Mouse (Mus musculus) hindbrain, embryonic 14.5 days (tissue): ENCODE measurements at regions not wholly inside any gene's neighbourhood (a gene's known extent, or its start where the extent isn't known, plus 50 kb on each side); places are given as distances from the start of the nearest gene placed in this dataset.

Source experiments
- ATAC-seq: fragments of 200-750 bp; cut with Nextera tagmentation; 2 replicates; pipeline ENCODE4 v1.8.0; 2017; ENCODE audit warnings: moderate number of reproducible peaks, mild to moderate bottlenecking, moderate TSS enrichment, moderate library complexity; ENCODE audit not compliant: low FRiP score
- DNase-seq: peaks from one replicate; pipeline ENCODE4 v3.0.0-alpha.2; 2015; ENCODE audit warnings: low spot score
- H3K27ac ChIP-seq: fragments of 300-500 bp; sonication (generic); 2 replicates; pipeline ENCODE4 v1.5.1; 2014; ENCODE audit warnings: mild to moderate bottlenecking, moderate library complexity
- H3K27me3 ChIP-seq: fragments of 300-500 bp; sonication (generic); 2 replicates; pipeline ENCODE4 v1.6.1; 2014; ENCODE audit warnings: mild to moderate bottlenecking, low read length, mixed read lengths; ENCODE audit not compliant: control insufficient read depth, insufficient read depth
- H3K36me3 ChIP-seq: fragments of 300-500 bp; sonication (generic); replicated peaks from 2 replicates; pipeline ENCODE4 v1.6.1; 2014; ENCODE audit not compliant: control insufficient read depth, insufficient read depth
- H3K4me1 ChIP-seq: fragments of 300-500 bp; sonication (generic); replicated peaks from 2 replicates; pipeline ENCODE4 v1.6.1; 2014; ENCODE audit warnings: antibody characterized with exemption, low read length, mixed read lengths; ENCODE audit not compliant: control insufficient read depth, insufficient read depth
- H3K4me2 ChIP-seq: fragments of 300-500 bp; sonication (generic); replicated peaks from 2 replicates; pipeline ENCODE4 v1.6.1; 2014; ENCODE audit warnings: mild to moderate bottlenecking, moderate library complexity
- H3K4me3 ChIP-seq: fragments of 300-500 bp; sonication (generic); replicated peaks from 2 replicates; pipeline ENCODE4 v1.5.1; 2014; ENCODE audit warnings: mild to moderate bottlenecking, low read length
- H3K9ac ChIP-seq: fragments of 300-500 bp; sonication (generic); 2 replicates; pipeline ENCODE4 v1.6.1; 2014
- H3K9me3 ChIP-seq: fragments of 300-500 bp; sonication (generic); 2 replicates; pipeline ENCODE4 v1.6.1; 2016; ENCODE audit warnings: low read length; ENCODE audit not compliant: control insufficient read depth
- WGBS: fragments of 180-500 bp; shearing (Covaris S2); extraction: QIAGEN DNeasy Blood & Tissue Kit; methylation state at CpG from one replicate; pipeline ENCODE4 v1.1.7; 2014; 5-methylcytosine and 5-hydroxymethylcytosine counted together

- Histone ChIP-seq H3K4me2 (no peak overlapping the region), H3K9ac (no peak overlapping the region), H3K27ac (peak overlapping the region; percentile 47), H3K27me3 (no peaks in the 10 kb centered on the region), H3K4me1 (no peaks in the 10 kb centered on the region), H3K36me3 (no peaks in the 10 kb centered on the region), H3K9me3 (no peaks in the 10 kb centered on the region), H3K4me3 (no peak overlapping the region)
- ATAC-seq (no peak), DNase-seq (no peak)
- 43% methylated on average over 8 of the region's 8 CpGs for WGBS
Measured at GRCm38 (mm10) chr4:150740167-150740566, 88.2 kb upstream of the Slc45a1 start.

- Histone ChIP-seq H3K4me1 (no peaks in the 10 kb centered on the region), H3K27ac (no peak overlapping the region), H3K9me3 (no peaks in the 10 kb centered on the region), H3K27me3 (no peaks in the 10 kb centered on the region), H3K9ac (no peak overlapping the region), H3K36me3 (no peaks in the 10 kb centered on the region), H3K4me3 (no peak overlapping the region), H3K4me2 (no peak overlapping the region)
- DNase-seq (no peak), ATAC-seq (no peak)
- 60% methylated on average over 9 of the region's 9 CpGs for WGBS
Measured at GRCm38 (mm10) chr4:150738736-150739135, 86.8 kb upstream of the Slc45a1 start.

- Histone ChIP-seq H3K4me3 (no peak overlapping the region), H3K9ac (no peak overlapping the region), H3K36me3 (no peaks in the 10 kb centered on the region), H3K27me3 (no peaks in the 10 kb centered on the region), H3K9me3 (peaks cover 3% of the 10 kb centered on the region), H3K27ac (peak overlapping the region; percentile 67), H3K4me2 (no peak overlapping the region), H3K4me1 (peaks cover 7% of the 10 kb centered on the region)
- 4% methylated on average over 11 of the region's 12 CpGs for WGBS
- DNase-seq (peak; percentile 42), ATAC-seq (peak; percentile 78; the same call in 1 of the 2 replicates)
Measured at GRCm38 (mm10) chr4:150730061-150730812, 78.3 kb upstream of the Slc45a1 start.

- 61% methylated on average over 4 of the region's 4 CpGs for WGBS
- Histone ChIP-seq H3K4me1 (peaks cover 14% of the 10 kb centered on the region), H3K27me3 (no peaks in the 10 kb centered on the region), H3K4me3 (no peak overlapping the region), H3K4me2 (no peak overlapping the region), H3K36me3 (no peaks in the 10 kb centered on the region), H3K9me3 (peaks cover 3% of the 10 kb centered on the region), H3K27ac (no peak overlapping the region), H3K9ac (no peak overlapping the region)
- no peak for ATAC-seq
- DNase-seq = no peak
Measured at GRCm38 (mm10) chr4:150726539-150726938, 74.6 kb upstream of the Slc45a1 start.

DNA sequence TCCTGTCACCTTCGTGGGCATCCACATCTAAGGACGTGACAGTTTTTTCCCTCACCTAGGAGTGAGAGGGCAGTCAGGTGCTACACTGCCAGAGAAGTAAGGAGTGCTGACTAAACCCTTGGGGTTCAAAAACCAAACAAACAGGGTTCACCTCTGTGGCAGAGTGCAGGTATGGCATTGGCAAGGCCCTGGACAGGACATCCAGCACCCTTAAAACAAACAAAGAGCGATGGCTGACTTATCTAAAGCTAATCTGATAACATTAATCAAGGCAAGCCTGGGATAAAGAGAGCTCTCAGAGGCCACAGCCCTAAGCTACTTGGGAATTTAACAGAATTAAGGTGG is 74.1 kb upstream of the Slc45a1 start:
- Histone ChIP-seq H3K4me2 (no peak overlapping the region), H3K4me1 (peaks cover 14% of the 10 kb centered on the region), H3K27me3 (no peaks in the 10 kb centered on the region), H3K9ac (no peak overlapping the region), H3K9me3 (peaks cover 3% of the 10 kb centered on the region), H3K36me3 (no peaks in the 10 kb centered on the region), H3K4me3 (no peak overlapping the region), H3K27ac (no peak overlapping the region)
- no peak for ATAC-seq
- DNase-seq = no peak
- WGBS = 90% methylated on average over 3 of the region's 3 CpGs

GRCm38 (mm10) chr4:150725443-150726135 is 73.6 kb upstream of the Slc45a1 start:
- Histone ChIP-seq H3K4me3 (no peak overlapping the region), H3K36me3 (no peaks in the 10 kb centered on the region), H3K4me2 (no peak overlapping the region), H3K9me3 (peaks cover 3% of the 10 kb centered on the region), H3K27me3 (no peaks in the 10 kb centered on the region), H3K9ac (no peak overlapping the region), H3K27ac (no peak overlapping the region), H3K4me1 (peaks cover 14% of the 10 kb centered on the region)
- WGBS = 71% methylated on average over 17 of the region's 17 CpGs
- ATAC-seq = no peak
- no peak for DNase-seq

GRCm38 (mm10) chr4:150724823-150725222 is 72.8 kb upstream of the Slc45a1 start:
- WGBS = 86% methylated on average over 11 of the region's 11 CpGs
- Histone ChIP-seq H3K36me3 (no peaks in the 10 kb centered on the region), H3K9ac (no peak overlapping the region), H3K27ac (no peak overlapping the region), H3K27me3 (no peaks in the 10 kb centered on the region), H3K4me3 (no peak overlapping the region), H3K4me2 (no peak overlapping the region), H3K4me1 (peaks cover 14% of the 10 kb centered on the region), H3K9me3 (peaks cover 3% of the 10 kb centered on the region)
- ATAC-seq (no peak), DNase-seq (no peak)

DNA sequence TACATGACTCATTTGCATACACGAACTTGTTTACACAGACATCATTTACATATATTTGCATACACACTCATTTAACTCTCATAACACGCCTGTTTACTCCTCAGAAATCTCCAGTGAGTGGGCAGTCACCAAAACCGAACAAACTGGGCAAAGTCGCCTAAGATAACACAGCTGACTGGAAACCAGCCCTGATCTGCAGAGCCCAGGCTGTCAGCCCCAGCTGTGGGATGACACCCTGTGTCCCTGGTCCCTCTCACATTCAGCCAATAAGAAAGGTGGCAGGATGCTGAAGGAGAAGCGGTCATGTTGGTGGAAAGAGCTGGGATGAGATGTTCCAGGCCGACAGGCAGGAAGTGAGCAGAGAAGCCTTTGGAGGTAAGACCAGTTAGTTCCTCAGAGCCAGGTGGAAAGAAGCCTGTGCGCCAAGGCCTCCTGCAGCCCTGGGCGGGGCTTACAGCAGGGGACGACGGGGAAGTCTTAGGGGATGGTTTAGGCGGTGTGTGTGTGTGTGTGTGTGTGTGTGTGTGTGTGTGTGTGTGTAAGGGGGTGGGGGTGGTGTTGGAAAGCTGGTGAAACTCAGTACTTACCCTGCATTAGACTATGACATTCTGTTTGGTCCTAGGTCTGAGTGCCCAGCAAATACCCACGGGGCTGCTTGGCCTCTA is 69.8 kb upstream of the Slc45a1 start:
- H3K27me3 ChIP-seq = no peaks in the 10 kb centered on the region
- WGBS = 38% methylated on average over 12 of the region's 12 CpGs
- peaks cover 3% of the 10 kb centered on the region for H3K9me3 ChIP-seq
- peaks cover 13% of the 10 kb centered on the region for H3K4me1 ChIP-seq
- H3K4me2 ChIP-seq = peak overlapping the region; percentile 3; the same call in 1 of the 2 replicates
- H3K9ac ChIP-seq = no peak overlapping the region
- peak; percentile 27; the same call in 1 of the 2 replicates for ATAC-seq
- H3K27ac ChIP-seq = peak overlapping the region; percentile 14; the same call in 1 of the 2 replicates
- H3K4me3 ChIP-seq = no peak overlapping the region
- no peaks in the 10 kb centered on the region for H3K36me3 ChIP-seq
- DNase-seq = no peak

GRCm38 (mm10) chr4:150717866-150718265 is 65.9 kb upstream of the Slc45a1 start:
- H3K4me1 ChIP-seq = peaks cover 13% of the 10 kb centered on the region

More at GRCm38 (mm10) chr4:150717866-150718265, 65.9 kb upstream of the Slc45a1 start:
- no peak overlapping the region for H3K4me3 ChIP-seq
- no peak overlapping the region for H3K9ac ChIP-seq
- ATAC-seq (no peak), DNase-seq (no peak)
- no peaks in the 10 kb centered on the region for H3K9me3 ChIP-seq
- WGBS = 78% methylated on average over 7 of the region's 7 CpGs
- H3K36me3 ChIP-seq = no peaks in the 10 kb centered on the region
- H3K4me2 ChIP-seq = no peak overlapping the region
- no peaks in the 10 kb centered on the region for H3K27me3 ChIP-seq
- no peak overlapping the region for H3K27ac ChIP-seq
